Mouse (Mus musculus) midbrain, embryonic 11.5 days (tissue): Measurements from ENCODE around the gene Ccpg1. TPM values are rescaled to one million over a fixed set of nuclear protein-coding genes. Genes with fewer than 3 reads are reported as not detected.

ENCODE experiments used
- microRNA-seq: library from miRNA; unstranded; fragments of <30 nt; microRNA quantifications from one replicate; pipeline ENCODE4, GENCODE M21; 2017
- polyA plus RNA-seq: library from polyadenylated mRNA; unstranded; fragments of >200 nt; fragmentation: Nextera tagmentation; extraction: Ambion mirVana; gene quantifications from 2 replicates; pipeline ENCODE4 v1.2.1, GENCODE M21; 2014

Ccpg1 gene
- polyA plus RNA-seq, 1 experiment from 2014 or later, result 24.9 TPM

Small RNAs within 50 kb of the gene (microRNA-seq; reads per million reads assigned to microRNA genes)
- not detected for gene Gm27353

Other genes starting within 250 kb of the Ccpg1 start
- 5.1 and 6.2 TPM in 2 replicates for gene Prtg, start 178.6 kb upstream of the Ccpg1 start, polyA plus RNA-seq
- 10.1 and 10.8 TPM in 2 replicates for gene Pygo1, start 59.8 kb upstream of the Ccpg1 start, polyA plus RNA-seq
- 2.2 and 2.6 TPM in 2 replicates for gene Dyx1c1, start 26.6 kb upstream of the Ccpg1 start, polyA plus RNA-seq
- not detected in 2 replicates for gene Gm44503, start 26.6 kb upstream of the Ccpg1 start, polyA plus RNA-seq
- gene Ccpg1os, start within 50 bp of the Ccpg1 start, polyA plus RNA-seq, result 22.4 and 22.9 TPM in 2 replicates
- gene Pigb, start 54.9 kb downstream of the Ccpg1 start, polyA plus RNA-seq, result 18.3 and 19.0 TPM in 2 replicates
- 0.52 and 0.55 TPM in 2 replicates for gene Rab27a, start 59.4 kb downstream of the Ccpg1 start, polyA plus RNA-seq
- not detected in 2 replicates for gene Khdc3, start 116.4 kb downstream of the Ccpg1 start, polyA plus RNA-seq
- gene Gm20509, start 117.0 kb downstream of the Ccpg1 start, polyA plus RNA-seq, result not detected in 2 replicates
- gene Rsl24d1, start 128.0 kb downstream of the Ccpg1 start, polyA plus RNA-seq, result 172 and 184 TPM in 2 replicates